Mouse (Mus musculus) forebrain, embryonic 13.5 days (tissue): ENCODE measurements at regions not wholly inside any gene's neighbourhood (a gene's known extent, or its start where the extent isn't known, plus 50 kb on each side); places are given as distances from the start of the nearest gene placed in this dataset.
"Not testable (repeated sequence)": the region's sequence is repeated elsewhere in the genome, so short reads cannot be mapped to it uniquely, and the experiment has no call there.

Experiments
- ATAC-seq: fragments of 200-750 bp; cut with Nextera tagmentation; 2 replicates; pipeline ENCODE4 v1.8.0; 2017
- H3K27ac ChIP-seq: fragments of 300-500 bp; sonication (generic); 2 replicates; pipeline ENCODE4 v1.5.1; 2015; ENCODE audit warnings: inconsistent platforms, mild to moderate bottlenecking, moderate library complexity
- H3K27me3 ChIP-seq: fragments of 300-500 bp; sonication (generic); 2 replicates; pipeline ENCODE4 v1.6.1; 2015; ENCODE audit warnings: mild to moderate bottlenecking, inconsistent platforms
- H3K36me3 ChIP-seq: fragments of 300-500 bp; sonication (generic); 2 replicates; pipeline ENCODE4 v1.6.1; 2015; ENCODE audit warnings: mild to moderate bottlenecking, inconsistent platforms; ENCODE audit not compliant: poor library complexity, severe bottlenecking
- H3K4me1 ChIP-seq: fragments of 300-500 bp; sonication (generic); 2 replicates; pipeline ENCODE4 v1.6.1; 2015; ENCODE audit warnings: inconsistent platforms
- H3K4me2 ChIP-seq: fragments of 300-500 bp; sonication (generic); 2 replicates; pipeline ENCODE4 v1.6.1; 2015; ENCODE audit warnings: inconsistent platforms, mild to moderate bottlenecking, moderate library complexity
- H3K4me3 ChIP-seq: fragments of 300-500 bp; sonication (generic); 2 replicates; pipeline ENCODE4 v1.5.1; 2015; ENCODE audit warnings: mild to moderate bottlenecking, inconsistent platforms
- H3K9ac ChIP-seq: fragments of 300-500 bp; sonication (generic); 2 replicates; pipeline ENCODE4 v1.6.1; 2015; ENCODE audit warnings: mild to moderate bottlenecking, inconsistent platforms
- H3K9me3 ChIP-seq: fragments of 300-500 bp; sonication (generic); replicated peaks from 2 replicates; pipeline ENCODE4 v1.6.1; 2016; ENCODE audit warnings: inconsistent platforms
- WGBS: fragments of 180-500 bp; shearing (Covaris S2); methylation state at CpG from one replicate; pipeline ENCODE4 v1.1.7; 2015; 5-methylcytosine and 5-hydroxymethylcytosine counted together

DNA sequence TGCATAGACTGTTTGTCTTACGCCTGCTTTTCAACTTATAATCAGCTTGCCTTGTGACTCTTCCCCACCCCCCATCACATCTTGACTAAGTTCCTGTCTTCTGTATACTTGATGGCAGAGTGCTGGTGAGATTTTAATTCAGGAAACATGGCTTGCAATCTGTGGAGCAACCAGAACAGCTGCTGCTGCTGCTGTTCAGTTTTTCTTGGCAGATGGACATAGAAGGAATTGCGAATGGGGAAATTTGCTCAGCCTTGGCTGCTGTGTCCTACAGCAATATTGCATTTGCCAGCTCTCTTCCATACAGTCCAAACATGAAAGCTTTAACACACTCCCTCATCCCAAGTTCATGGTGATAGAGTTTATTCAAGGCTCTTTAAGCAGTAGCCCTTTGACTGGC is 262.3 kb downstream of the Pros1 start:
- H3K4me1 ChIP-seq: no peaks in the 10 kb centered on the region
- no peaks in the 10 kb centered on the region for H3K27me3 ChIP-seq
- peak; percentile 85 for ATAC-seq
- 85% methylated on average over 2 of the region's 2 CpGs for WGBS
- H3K4me3 ChIP-seq: no peak overlapping the region
- H3K9ac ChIP-seq: no peak overlapping the region
- no peaks in the 10 kb centered on the region for H3K36me3 ChIP-seq
- no peak overlapping the region for H3K4me2 ChIP-seq
- no peaks in the 10 kb centered on the region for H3K9me3 ChIP-seq
- no peak overlapping the region for H3K27ac ChIP-seq

DNA sequence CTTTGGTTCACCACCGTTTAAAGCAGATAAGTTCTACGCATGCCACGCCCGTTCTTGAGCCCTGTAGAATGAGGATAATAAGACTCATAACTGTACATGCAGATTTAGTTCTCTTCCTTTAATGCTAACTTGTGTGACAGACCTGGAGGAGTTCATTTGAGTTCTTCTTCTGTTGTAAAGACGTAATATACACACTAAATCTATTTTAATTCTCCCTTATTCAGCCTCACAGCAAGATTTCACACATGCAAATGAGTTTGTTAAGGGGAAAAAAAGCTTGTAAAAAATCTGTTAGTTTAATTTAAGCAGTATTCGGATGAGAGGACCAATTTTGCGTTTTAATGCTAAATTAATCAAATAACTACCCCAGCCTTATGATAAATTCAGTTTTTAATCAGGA is 264.6 kb downstream of the Pros1 start:
- H3K9ac ChIP-seq: no peak overlapping the region
- H3K27me3 ChIP-seq: no peaks in the 10 kb centered on the region
- H3K4me3 ChIP-seq: no peak overlapping the region
- H3K4me1 ChIP-seq: no peaks in the 10 kb centered on the region
- no peak overlapping the region for H3K4me2 ChIP-seq
- WGBS: 67% methylated on average over 7 of the region's 7 CpGs
- no peaks in the 10 kb centered on the region for H3K9me3 ChIP-seq
- H3K27ac ChIP-seq: no peak overlapping the region
- no peak for ATAC-seq
- no peaks in the 10 kb centered on the region for H3K36me3 ChIP-seq

DNA sequence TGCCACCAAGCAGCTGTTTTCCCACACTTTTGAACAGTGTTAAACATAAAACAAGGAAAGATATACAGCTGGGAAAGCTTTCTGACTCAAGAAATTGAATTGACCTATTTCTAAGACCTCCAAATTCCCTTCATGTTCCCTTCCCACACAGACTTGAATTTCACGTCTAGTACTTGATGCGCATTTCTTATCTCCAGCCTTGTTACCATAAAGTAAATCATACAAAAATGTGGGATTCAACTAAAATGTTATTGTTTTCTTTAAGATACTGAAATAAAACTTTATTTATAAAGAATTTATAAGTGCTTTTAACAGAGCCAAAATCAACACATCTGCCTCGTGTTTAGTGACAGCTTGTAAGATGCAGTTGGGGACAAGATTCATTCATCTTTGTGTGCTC is 289.7 kb downstream of the Pros1 start:
- Histone ChIP-seq H3K4me1 (no peaks in the 10 kb centered on the region), H3K27me3 (no peaks in the 10 kb centered on the region), H3K4me3 (no peak overlapping the region), H3K27ac (no peak overlapping the region), H3K9ac (no peak overlapping the region), H3K36me3 (no peaks in the 10 kb centered on the region), H3K9me3 (no peaks in the 10 kb centered on the region), H3K4me2 (no peak overlapping the region)
- no peak for ATAC-seq
- 91% methylated on average over 3 of the region's 3 CpGs for WGBS

DNA sequence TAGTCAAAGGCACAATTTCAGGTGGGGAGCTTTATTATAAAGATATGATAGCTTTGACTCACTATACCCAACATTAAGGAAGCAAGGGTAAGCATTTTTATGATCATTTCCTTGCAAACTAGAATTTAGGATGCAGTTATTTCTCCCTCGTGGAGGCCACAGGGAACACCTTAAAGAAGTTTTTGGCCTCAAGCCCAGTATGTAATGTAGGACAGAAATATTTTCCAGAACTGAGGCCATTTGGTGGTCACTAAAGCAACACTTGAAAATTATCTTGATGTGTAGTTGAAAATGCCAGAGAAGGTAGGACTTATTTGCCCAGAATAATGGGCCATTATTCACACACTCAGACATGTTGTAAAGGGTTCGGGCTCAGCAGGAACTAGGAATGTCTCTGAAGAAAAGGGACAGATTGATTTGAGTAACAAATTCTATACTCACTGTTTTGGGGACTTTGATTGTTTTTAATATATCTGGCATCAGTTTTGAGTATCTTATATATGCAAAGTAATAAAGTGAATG is 301.3 kb downstream of the Pros1 start:
- no peaks in the 10 kb centered on the region for H3K4me1 ChIP-seq
- WGBS: 76% methylated on average over 2 of the region's 2 CpGs

GRCm38 (mm10) chr16:63170101-63170500 is 316.0 kb downstream of the Pros1 start:
- Histone ChIP-seq H3K4me1 (no peaks in the 10 kb centered on the region), H3K4me2 (no peak overlapping the region), H3K9ac (no peak overlapping the region), H3K27me3 (no peaks in the 10 kb centered on the region), H3K36me3 (no peaks in the 10 kb centered on the region), H3K27ac (no peak overlapping the region), H3K9me3 (no peaks in the 10 kb centered on the region), H3K4me3 (no peak overlapping the region)
- no peak for ATAC-seq
- WGBS: 79% methylated on average over 6 of the region's 6 CpGs

More for the DNA sequence above, 301.3 kb downstream of the Pros1 start:
- Histone ChIP-seq H3K9me3 (no peaks in the 10 kb centered on the region), H3K27me3 (no peaks in the 10 kb centered on the region), H3K4me2 (no peak overlapping the region), H3K36me3 (no peaks in the 10 kb centered on the region), H3K4me3 (no peak overlapping the region), H3K27ac (no peak overlapping the region), H3K9ac (no peak overlapping the region)
- ATAC-seq: no peak

DNA sequence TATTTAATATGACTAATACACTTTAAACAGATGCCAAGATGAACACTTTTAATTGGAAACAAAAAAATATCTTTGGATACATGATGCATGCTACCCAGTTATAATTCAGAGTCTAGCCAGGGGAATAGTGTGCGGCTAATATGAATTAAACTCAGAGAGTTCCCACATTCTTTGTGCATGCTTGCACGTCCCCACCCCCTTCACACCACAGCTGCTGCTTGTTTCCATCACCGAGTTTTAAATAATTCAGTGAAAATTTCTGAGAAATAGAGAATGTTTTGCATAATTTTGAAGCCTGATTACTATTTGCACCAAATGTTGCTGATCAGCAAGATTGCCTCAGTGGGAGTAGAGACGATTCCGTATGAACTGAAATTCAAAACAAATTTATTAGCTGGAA is 325.1 kb downstream of the Pros1 start:
- Histone ChIP-seq H3K4me1 (no peaks in the 10 kb centered on the region), H3K9me3 (no peaks in the 10 kb centered on the region), H3K4me3 (no peak overlapping the region), H3K4me2 (no peak overlapping the region), H3K36me3 (no peaks in the 10 kb centered on the region), H3K27ac (no peak overlapping the region), H3K9ac (no peak overlapping the region), H3K27me3 (no peaks in the 10 kb centered on the region)
- ATAC-seq: peak; percentile 93
- WGBS: 59% methylated on average over 5 of the region's 5 CpGs

- Histone ChIP-seq H3K4me2 (no peak overlapping the region), H3K27ac (no peak overlapping the region), H3K9me3 (no peaks in the 10 kb centered on the region), H3K4me1 (0 out of 2 replicates have a peak, but pooled peaks cover 2% of the 10 kb centered on the region), H3K36me3 (no peaks in the 10 kb centered on the region), H3K4me3 (no peak overlapping the region), H3K27me3 (no peaks in the 10 kb centered on the region), H3K9ac (no peak overlapping the region)
- 39% methylated on average over 6 of the region's 6 CpGs for WGBS
- ATAC-seq: peak; percentile 53; the same call in 1 of the 2 replicates
Observed at GRCm38 (mm10) chr16:63191181-63191580, 337.1 kb downstream of the Pros1 start.

DNA sequence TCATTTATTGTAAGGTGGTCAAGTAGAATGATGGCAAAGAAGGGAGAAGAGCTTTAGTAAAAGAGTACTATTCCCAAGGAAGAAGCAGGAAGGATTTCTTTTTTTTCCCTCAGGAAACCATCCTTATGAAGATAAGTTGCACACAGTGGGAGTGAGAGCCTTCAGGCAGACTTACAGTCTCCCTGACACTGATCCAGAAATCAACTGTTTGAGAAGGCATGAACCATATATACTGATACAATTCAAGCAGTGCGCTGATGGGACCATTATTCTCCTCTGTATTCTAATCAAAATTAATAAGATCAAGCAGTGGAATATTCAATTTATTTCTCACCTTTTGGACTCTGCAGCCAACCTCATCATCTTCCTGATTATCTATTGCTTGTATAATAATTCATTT is 337.5 kb downstream of the Pros1 start:
- no peak overlapping the region for H3K27ac ChIP-seq
- H3K4me2 ChIP-seq: no peak overlapping the region
- H3K36me3 ChIP-seq: no peaks in the 10 kb centered on the region
- H3K4me3 ChIP-seq: no peak overlapping the region
- WGBS: 97% methylated on average over 1 of the region's 1 CpGs
- 0 out of 2 replicates have a peak, but pooled peaks cover 2% of the 10 kb centered on the region for H3K4me1 ChIP-seq
- H3K9me3 ChIP-seq: no peaks in the 10 kb centered on the region
- H3K9ac ChIP-seq: no peak overlapping the region
- H3K27me3 ChIP-seq: no peaks in the 10 kb centered on the region
- ATAC-seq: no peak

GRCm38 (mm10) chr16:63194595-63194994 is 340.5 kb downstream of the Pros1 start:
- no peaks in the 10 kb centered on the region for H3K36me3 ChIP-seq
- 89% methylated on average over 2 of the region's 2 CpGs for WGBS
- H3K4me3 ChIP-seq: no peak overlapping the region
- no peak overlapping the region for H3K9ac ChIP-seq
- H3K9me3 ChIP-seq: no peaks in the 10 kb centered on the region
- ATAC-seq: no peak
- H3K27ac ChIP-seq: no peak overlapping the region
- H3K4me2 ChIP-seq: no peak overlapping the region
- 0 out of 2 replicates have a peak, but pooled peaks cover 2% of the 10 kb centered on the region for H3K4me1 ChIP-seq
- no peaks in the 10 kb centered on the region for H3K27me3 ChIP-seq

DNA sequence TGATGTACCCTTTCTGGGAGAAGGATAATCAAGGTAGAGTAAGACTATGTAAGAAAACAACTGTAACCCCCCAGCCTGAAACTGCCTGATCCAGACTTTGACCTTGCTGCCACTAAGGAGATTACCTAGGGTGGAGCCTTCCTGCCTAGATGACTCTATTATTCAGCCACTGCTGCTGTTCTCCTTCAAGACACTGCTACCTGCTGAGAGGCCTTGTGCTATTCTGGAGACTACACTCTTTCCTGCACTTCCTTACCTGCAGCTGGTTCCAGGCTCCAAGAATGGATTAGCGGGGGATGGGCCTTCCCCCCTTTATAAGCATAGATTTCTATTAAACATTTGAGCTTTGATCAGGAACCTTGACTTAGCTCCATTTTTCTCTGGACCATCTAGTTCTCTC is 359.4 kb downstream of the Pros1 start:
- H3K36me3 ChIP-seq, H3K4me1 ChIP-seq, H3K27ac ChIP-seq, H3K9me3 ChIP-seq, H3K27me3 ChIP-seq, H3K9ac ChIP-seq, H3K4me3 ChIP-seq, ATAC-seq, H3K4me2 ChIP-seq: not testable (repeated sequence)
- 88% methylated on average over 1 of the region's 1 CpGs for WGBS

DNA sequence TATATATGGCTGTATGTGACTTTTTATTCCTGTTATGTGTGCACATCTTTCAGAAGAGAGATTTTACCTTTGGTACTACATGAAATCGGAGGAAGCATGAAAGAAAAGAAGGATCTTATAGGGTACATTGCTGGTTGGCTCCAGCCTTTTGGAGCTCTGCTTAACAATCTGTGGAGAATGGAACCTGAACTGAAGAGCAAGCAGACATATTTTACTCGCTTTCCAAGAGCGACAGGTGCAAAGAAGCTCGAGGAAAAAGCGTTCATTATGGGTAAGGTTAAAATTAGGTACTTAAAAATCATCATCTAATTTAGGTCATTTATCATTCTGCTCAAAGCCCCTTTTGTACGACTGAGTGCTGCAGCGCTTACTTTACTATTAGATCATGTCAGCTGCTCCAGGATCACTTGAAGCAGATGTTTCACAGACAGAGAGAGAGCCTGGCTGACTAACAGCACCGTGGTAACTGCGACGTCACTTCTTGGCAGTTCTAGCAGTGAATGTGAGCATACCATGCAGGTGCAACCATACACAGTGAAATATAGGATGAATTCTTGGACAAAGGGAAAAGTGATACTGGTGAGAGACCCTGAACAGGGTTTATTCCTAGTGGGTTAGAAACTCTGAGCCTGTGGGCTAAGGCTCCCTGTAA is 366.2 kb downstream of the Pros1 start:
- no peak overlapping the region for H3K4me3 ChIP-seq
- H3K4me2 ChIP-seq: peak overlapping the region; percentile 5; the same call in 1 of the 2 replicates
- H3K4me1 ChIP-seq: peaks cover 6% of the 10 kb centered on the region
- no peaks in the 10 kb centered on the region for H3K36me3 ChIP-seq
- peak; percentile 95 for ATAC-seq
- H3K27ac ChIP-seq: 0 out of 2 replicates have a peak overlapping the region, but pooled peaks have one; percentile 10
- H3K27me3 ChIP-seq: no peaks in the 10 kb centered on the region
- H3K9ac ChIP-seq: no peak overlapping the region
- 47% methylated on average over 10 of the region's 10 CpGs for WGBS
- H3K9me3 ChIP-seq: no peaks in the 10 kb centered on the region

GRCm38 (mm10) chr16:63224608-63225007 is 370.5 kb downstream of the Pros1 start:
- Histone ChIP-seq H3K9me3 (no peaks in the 10 kb centered on the region), H3K36me3 (no peaks in the 10 kb centered on the region), H3K4me3 (no peak overlapping the region), H3K27ac (no peak overlapping the region), H3K9ac (no peak overlapping the region), H3K4me1 (peaks cover 6% of the 10 kb centered on the region), H3K4me2 (no peak overlapping the region), H3K27me3 (no peaks in the 10 kb centered on the region)
- no peak for ATAC-seq
- WGBS: 57% methylated on average over 6 of the region's 6 CpGs

DNA sequence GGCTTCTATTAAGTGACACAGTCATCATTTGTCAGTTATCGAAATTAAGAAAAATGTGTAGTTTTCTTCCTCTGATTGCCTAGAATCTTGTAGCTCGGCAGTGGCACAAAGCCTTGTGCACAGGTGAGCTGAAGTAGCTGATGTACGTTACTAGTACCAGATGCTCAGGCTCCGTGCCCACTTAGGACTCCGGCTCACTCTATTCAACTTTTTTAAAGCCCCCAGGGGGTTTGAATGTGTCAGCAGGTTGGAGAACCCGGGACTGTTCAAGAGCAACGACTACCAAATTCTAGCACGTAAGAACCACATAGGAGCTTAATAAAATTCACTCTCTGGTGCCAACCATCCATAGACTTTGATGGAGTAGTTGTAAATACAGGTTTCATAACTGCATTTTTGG is 371.0 kb downstream of the Pros1 start:
- WGBS: 72% methylated on average over 8 of the region's 8 CpGs
- Histone ChIP-seq H3K36me3 (no peaks in the 10 kb centered on the region), H3K9me3 (no peaks in the 10 kb centered on the region), H3K4me3 (no peak overlapping the region), H3K4me2 (no peak overlapping the region), H3K27ac (no peak overlapping the region), H3K9ac (no peak overlapping the region), H3K4me1 (peaks cover 5% of the 10 kb centered on the region), H3K27me3 (no peaks in the 10 kb centered on the region)
- no peak for ATAC-seq
